Mouse (Mus musculus) v-Abl transformed pro-B cells (cell line): ENCODE results near the gene Sacm1l.

Experiments used
- in situ Hi-C, 2 experiments: fragments of 400-800 bp; cut with MboI; formaldehyde crosslinking; loops; one replicate each; pipeline ENCODE4 v1.15.1; 2025; ENCODE audit not compliant: unreplicated experiment in 2 of 2

The Sacm1l gene

GRCm38 (mm10) chr9:123506270-123507146, 23.1 kb upstream of the Sacm1l start:
- in situ Hi-C loops, result loop anchor here in 1 of 2 experiments (25.0 kb wide), 1 partner anchor 1619 kb away; the partner anchor contains the start of gene Ackr2

GRCm38 (mm10) chr9:123507380-123507779, 22.2 kb upstream of the Sacm1l start:
- in situ Hi-C loops, result loop anchor here in 1 of 2 experiments (25.0 kb wide), 1 partner anchor 1620 kb away; the partner anchor contains the start of gene Ackr2

- in situ Hi-C loops, result loop anchor here in 1 of 2 experiments (25.0 kb wide), 1 partner anchor 1622 kb away; the partner anchor contains the start of gene Ackr2
These were observed 20.6 kb upstream of the Sacm1l start for GRCm38 (mm10) chr9:123508986-123509385.

- in situ Hi-C loops, result loop anchor here (5.0 to 25.0 kb wide), 2 partner anchors 33 to 1623 kb away; partner anchors contain the start of genes Ackr2 (in 1 of the 2) and Limd1 (in 1 of the 2)
These were observed 19.6 kb upstream of the Sacm1l start for GRCm38 (mm10) chr9:123509638-123510604.

DNA sequence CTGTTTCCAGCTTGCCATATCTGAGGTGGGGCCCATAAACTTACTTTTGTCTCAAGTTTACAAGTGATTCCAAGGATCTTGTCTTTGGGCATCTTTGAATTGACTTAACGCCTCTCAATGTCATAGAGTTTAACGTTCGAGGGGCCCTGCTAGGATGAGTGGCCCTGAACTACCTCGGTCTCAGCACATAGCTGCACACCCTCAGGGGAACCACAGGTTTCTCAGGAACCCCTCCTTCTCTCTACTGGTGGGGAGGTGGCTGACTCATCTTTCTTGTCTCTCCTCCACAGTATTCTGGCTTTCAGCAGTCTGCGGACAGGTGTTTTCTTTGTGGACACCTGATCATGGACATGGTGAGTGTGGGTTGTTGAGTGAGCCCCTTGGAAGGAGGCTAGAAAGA, 18.6 kb upstream of the Sacm1l start:
- in situ Hi-C loops, result loop anchor here (5.0 to 25.0 kb wide), 2 partner anchors 34 to 1624 kb away; partner anchors contain the start of genes Ackr2 (in 1 of the 2) and Limd1 (in 1 of the 2)

DNA sequence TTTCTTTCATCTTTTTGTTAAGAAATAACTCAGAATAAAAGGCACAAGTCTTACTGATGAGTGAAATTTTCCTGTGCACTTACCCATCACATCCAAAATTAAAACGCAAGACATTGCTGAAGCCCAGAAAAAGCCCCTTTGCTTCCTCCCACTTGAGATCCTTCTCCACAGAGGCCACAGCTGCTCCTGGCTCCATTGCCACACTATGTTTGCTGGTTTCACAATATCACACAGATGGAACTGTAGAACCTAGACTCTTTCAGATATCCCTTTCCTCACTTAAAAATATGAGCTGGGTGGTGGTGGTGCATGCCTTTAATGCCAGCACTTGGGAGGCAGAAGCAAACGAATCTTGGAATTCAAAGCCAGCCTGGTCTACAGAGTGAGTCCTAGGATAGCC, 17.1 kb upstream of the Sacm1l start:
- in situ Hi-C loops, result loop anchor here (5.0 to 25.0 kb wide), 2 partner anchors 35 to 1625 kb away; partner anchors contain the start of genes Ackr2 (in 1 of the 2) and Limd1 (in 1 of the 2)

DNA sequence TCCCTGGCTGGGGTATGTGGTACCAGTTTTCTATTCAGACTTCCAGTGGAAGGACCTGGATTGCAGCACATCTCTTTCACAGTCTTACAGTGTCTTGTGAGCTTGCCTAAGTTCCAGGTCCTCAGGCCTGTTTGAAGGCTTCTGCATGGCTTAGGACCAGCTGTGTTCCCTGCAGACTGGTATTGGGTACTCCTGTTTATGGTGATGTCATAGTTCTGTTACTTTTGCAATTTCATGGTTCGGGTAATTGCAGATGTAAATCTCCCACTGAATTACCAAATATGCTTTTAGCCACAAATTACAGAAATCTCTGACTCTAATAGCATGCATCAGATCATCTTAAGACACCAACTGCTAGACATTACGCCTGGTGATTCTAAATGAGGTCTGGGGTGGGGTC, 14.5 kb upstream of the Sacm1l start:
- in situ Hi-C loops, result loop anchor here in 1 of 2 experiments (25.0 kb wide), 1 partner anchor 1628 kb away; the partner anchor contains the start of gene Ackr2

GRCm38 (mm10) chr9:123516641-123517385, 12.7 kb upstream of the Sacm1l start:
- in situ Hi-C loops, result loop anchor here in 1 of 2 experiments (25.0 kb wide), 1 partner anchor 1630 kb away; the partner anchor contains the start of gene Ackr2

GRCm38 (mm10) chr9:123518969-123519894, 10.3 kb upstream of the Sacm1l start:
- in situ Hi-C loops, result loop anchor here in 1 of 2 experiments (25.0 kb wide), 1 partner anchor 1632 kb away; the partner anchor contains the start of gene Ackr2

DNA sequence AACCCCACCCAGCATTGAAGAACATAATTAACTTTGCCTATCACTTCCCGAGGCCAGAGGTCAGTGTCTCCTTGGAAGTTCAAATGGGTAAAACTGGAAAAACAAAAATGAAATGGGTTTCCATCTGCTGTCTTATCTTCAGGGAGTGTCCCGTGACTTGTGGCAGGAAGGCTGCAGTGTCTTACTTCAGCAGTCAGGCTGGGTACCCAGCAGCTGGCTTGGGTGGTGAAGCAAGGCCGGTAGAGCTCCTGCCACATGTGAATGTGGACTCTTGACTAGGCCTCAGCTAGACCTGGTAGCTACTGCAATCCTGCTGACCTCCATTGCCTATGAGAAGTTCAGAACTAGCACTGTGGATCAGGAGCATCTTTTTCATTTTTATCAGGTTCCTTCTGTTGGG, 8.8 kb upstream of the Sacm1l start:
- in situ Hi-C loops, result loop anchor here (5.0 to 25.0 kb wide), 7 partner anchors 68 to 1633 kb away; partner anchors contain the start of genes Ackr2 (in 1 of the 2) and Lars2 (in 1 of the 2)

DNA sequence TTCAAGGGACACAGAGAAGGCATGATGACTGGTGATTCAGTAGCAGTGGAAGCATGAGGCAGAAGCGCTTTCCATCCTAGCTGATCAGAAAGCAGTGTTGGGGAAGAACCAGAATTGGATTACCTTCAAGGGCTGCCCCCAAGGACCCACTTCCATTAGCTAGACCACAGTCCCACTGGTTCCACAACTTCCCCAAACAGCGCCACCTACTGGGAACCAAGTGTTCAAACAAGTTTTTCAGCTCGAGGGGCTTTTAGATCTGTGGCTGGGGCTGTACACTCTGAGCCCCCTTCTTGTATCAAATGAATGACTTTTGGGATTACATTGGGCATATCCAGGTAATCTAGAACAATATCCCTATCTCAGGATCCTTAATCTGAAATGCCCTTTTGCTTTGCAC, 5.9 kb upstream of the Sacm1l start:
- in situ Hi-C loops, result loop anchor here (5.0 to 25.0 kb wide), 7 partner anchors 71 to 1636 kb away; partner anchors contain the start of genes Ackr2 (in 1 of the 2) and Lars2 (in 1 of the 2)

DNA sequence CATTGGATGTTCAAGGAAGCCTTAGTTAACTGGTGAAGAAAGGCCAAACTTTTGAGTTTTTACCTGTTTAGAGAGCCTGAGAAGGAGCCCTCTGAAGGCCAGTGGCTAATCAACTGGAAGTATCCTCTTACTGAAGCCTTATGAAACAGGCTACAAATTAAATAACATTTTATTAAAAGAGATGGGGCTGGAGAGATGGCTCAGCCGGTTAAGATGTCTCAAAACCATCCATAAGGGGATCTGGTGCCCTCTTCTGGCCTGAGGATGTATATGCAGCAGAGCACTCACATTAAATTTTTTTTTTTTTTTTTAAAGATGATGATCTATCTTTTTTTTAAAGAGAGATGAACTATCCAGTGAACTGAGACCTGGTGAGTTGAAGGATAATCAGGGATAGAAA, 4.5 kb upstream of the Sacm1l start:
- in situ Hi-C loops, result loop anchor here (5.0 to 10.0 kb wide), 8 partner anchors 43 to 790 kb away; partner anchors contain the start of gene Lars2 (in 2 of the 2)

DNA sequence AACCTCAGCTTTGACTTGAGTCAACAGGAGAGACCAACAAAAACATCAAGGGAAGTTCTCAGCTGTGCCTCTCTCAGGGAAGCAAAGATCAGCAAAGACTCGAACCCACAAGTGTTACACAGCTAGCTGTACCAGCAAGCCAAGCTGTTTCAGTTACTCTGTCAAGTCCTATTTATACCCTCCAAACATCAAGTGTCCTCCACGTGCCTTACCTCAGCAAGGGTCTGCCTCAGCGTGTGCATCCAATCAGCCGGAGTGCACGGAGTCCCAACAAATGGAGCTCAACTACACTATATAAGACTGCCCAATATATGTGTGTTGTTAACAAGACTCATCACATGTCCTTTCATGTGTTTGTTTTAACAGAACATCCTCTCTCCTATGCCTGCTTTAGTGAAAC, 3.1 kb upstream of the Sacm1l start:
- in situ Hi-C loops, result loop anchor here (5.0 to 10.0 kb wide), 8 partner anchors 44 to 792 kb away; partner anchors contain the start of gene Lars2 (in 2 of the 2)

DNA sequence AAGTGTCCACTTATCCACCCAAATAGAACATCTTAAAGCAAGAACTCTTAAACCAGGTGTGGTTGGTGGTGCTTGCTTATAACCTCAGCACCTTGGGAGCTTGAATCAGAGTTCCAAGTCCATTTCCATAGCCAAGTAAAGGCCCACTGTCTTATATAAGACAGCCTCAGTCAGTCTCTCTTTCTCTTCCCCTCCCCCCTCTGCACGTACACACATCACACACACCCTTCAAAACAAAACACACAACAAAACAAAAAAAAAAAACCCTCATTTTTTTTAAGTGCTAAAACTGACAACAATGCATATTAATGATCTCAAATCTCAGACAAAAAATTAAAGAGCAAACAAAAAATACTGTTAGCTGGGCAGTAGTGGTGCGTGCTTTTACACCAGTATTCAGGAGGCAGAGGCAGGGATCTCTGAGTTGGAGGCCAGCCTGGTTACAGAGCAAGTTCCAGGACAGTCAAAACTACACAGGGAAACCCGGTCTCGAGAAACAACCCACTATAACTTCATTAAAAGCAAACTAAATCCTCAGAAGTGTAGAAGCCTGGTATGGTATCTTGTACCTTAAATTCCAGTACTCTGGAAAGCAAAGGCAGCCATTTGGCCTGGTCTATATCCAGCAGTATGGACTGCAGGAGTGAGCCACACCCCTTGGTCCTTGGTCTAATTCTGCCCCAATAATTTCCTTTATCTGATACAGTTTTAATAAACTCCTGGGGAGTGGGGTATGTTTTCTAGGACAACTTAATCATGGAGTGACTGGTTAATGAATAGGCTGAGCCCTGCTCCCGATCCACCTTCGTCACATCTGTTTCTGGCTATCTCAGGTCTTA, 1.3 kb upstream of the Sacm1l start:
- in situ Hi-C loops, result loop anchor here (5.0 to 10.0 kb wide), 8 partner anchors 46 to 794 kb away; partner anchors contain the start of gene Lars2 (in 2 of the 2)

- in situ Hi-C loops, result loop anchor here (5.0 to 10.0 kb wide), 8 partner anchors 47 to 794 kb away; partner anchors contain the start of gene Lars2 (in 2 of the 2)
These were observed 648 bp upstream of the Sacm1l start for GRCm38 (mm10) chr9:123528926-123529295.

- in situ Hi-C loops, result no loop called here
These were observed 558 bp downstream of the Sacm1l start for GRCm38 (mm10) chr9:123530158-123530475.

GRCm38 (mm10) chr9:123530566-123531130, 1.1 kb downstream of the Sacm1l start:
- in situ Hi-C loops, result no loop called here
